ENCODE assay signal across 8 mouse cellular contexts in genomic region chr11:51800634-51801325, GRCm38 (mm10). TPM values are rescaled to one million over a fixed set of nuclear protein-coding genes. Genes with fewer than 3 reads are reported as not detected.
DNase-seq lines count a peak whose midpoint lies in the region; ATAC-seq and TF ChIP-seq lines count a peak whose summit lies in the region.

No protein-coding gene starts in this region.

- no peak overlapping the region for H3ac ChIP-seq in myocyte (ENCODE audit: control insufficient read depth, insufficient read length)

- H3K79me2 ChIP-seq in myocyte (ENCODE audit: control insufficient read depth, insufficient read depth), result no peaks in the 10 kb centered on the region

- H3K4me1 ChIP-seq in intestine, embryonic 15.5 days (replicated peaks), result peaks cover 9% of the 10 kb centered on the region
- peaks cover 4% of the 10 kb centered on the region for H3K4me1 ChIP-seq in intestine, embryonic 16.5 days (ENCODE audit: control insufficient read depth, insufficient read depth, low read length)
- peaks cover 21% of the 10 kb centered on the region for H3K4me1 ChIP-seq in heart, embryonic 12.5 days (replicated peaks)
- H3K4me1 ChIP-seq in hindbrain, embryonic 10.5 days (replicated peaks), result peaks cover 10% of the 10 kb centered on the region

- TF ChIP-seq POLR2A in myocyte (IDR thresholded peaks at IDR 0.05; ENCODE audit: insufficient read length, low read depth), result no peak

- H3K4me2 ChIP-seq in intestine, embryonic 15.5 days (replicated peaks), result peak overlapping the region; percentile 14; the same call in 1 of the 2 replicates
- no peak overlapping the region for H3K4me2 ChIP-seq in intestine, embryonic 16.5 days (ENCODE audit: low read depth, low read length)
- peak overlapping the region; percentile 47 for H3K4me2 ChIP-seq in heart, embryonic 12.5 days
- peak overlapping the region; percentile 65 for H3K4me2 ChIP-seq in myocyte (ENCODE audit: low read depth)

- DNase-seq in NIH3T3 (ENCODE audit: low read depth), result peak; percentile 45
- no peak for DNase-seq in retina, embryonic 14.5 days (ENCODE audit: low spot score)
- DNase-seq in adrenal gland, postnatal 14 days, result no peak
- no peak for DNase-seq in hindbrain, embryonic 10.5 days (ENCODE audit: low spot score)

- no peaks in the 10 kb centered on the region for H3K9me3 ChIP-seq in intestine, embryonic 15.5 days
- H3K9me3 ChIP-seq in intestine, embryonic 16.5 days (ENCODE audit: control insufficient read depth, low read length), result no peaks in the 10 kb centered on the region
- no peaks in the 10 kb centered on the region for H3K9me3 ChIP-seq in heart, embryonic 12.5 days (replicated peaks)
- no peaks in the 10 kb centered on the region for H3K9me3 ChIP-seq in hindbrain, embryonic 10.5 days

- ATAC-seq in intestine, embryonic 15.5 days, result no peak
- ATAC-seq in intestine, embryonic 16.5 days, result no peak
- no peak for ATAC-seq in heart, embryonic 12.5 days (ENCODE audit: insufficient number of reproducible peaks, low FRiP score)

- H3K27me3 ChIP-seq in intestine, embryonic 15.5 days (replicated peaks), result no peaks in the 10 kb centered on the region
- H3K27me3 ChIP-seq in intestine, embryonic 16.5 days (replicated peaks; ENCODE audit: control insufficient read depth, insufficient read depth, low read length), result no peaks in the 10 kb centered on the region
- no peaks in the 10 kb centered on the region for H3K27me3 ChIP-seq in heart, embryonic 12.5 days (replicated peaks)
- H3K27me3 ChIP-seq in myocyte (ENCODE audit: control insufficient read depth, insufficient read depth, insufficient read length), result no peaks in the 10 kb centered on the region
- no peaks in the 10 kb centered on the region for H3K27me3 ChIP-seq in hindbrain, embryonic 10.5 days (ENCODE audit: insufficient read depth, poor library complexity, severe bottlenecking)

- H3K36me3 ChIP-seq in intestine, embryonic 15.5 days, result no peaks in the 10 kb centered on the region
- no peaks in the 10 kb centered on the region for H3K36me3 ChIP-seq in intestine, embryonic 16.5 days (ENCODE audit: control insufficient read depth, insufficient read depth, low read length)
- no peaks in the 10 kb centered on the region for H3K36me3 ChIP-seq in heart, embryonic 12.5 days
- no peaks in the 10 kb centered on the region for H3K36me3 ChIP-seq in myocyte (ENCODE audit: control insufficient read depth, insufficient read depth)
- H3K36me3 ChIP-seq in hindbrain, embryonic 10.5 days, result no peaks in the 10 kb centered on the region

- no peak overlapping the region for H3K27ac ChIP-seq in intestine, embryonic 15.5 days
- no peak overlapping the region for H3K27ac ChIP-seq in intestine, embryonic 16.5 days (ENCODE audit: low read length)
- H3K27ac ChIP-seq in heart, embryonic 12.5 days (ENCODE audit: poor library complexity, severe bottlenecking), result peak overlapping the region; percentile 80
- H3K27ac ChIP-seq in hindbrain, embryonic 10.5 days, result no peak overlapping the region

- H3K4me3 ChIP-seq in intestine, embryonic 15.5 days (replicated peaks), result no peak overlapping the region
- no peak overlapping the region for H3K4me3 ChIP-seq in intestine, embryonic 16.5 days (ENCODE audit: low read length)
- no peak overlapping the region for H3K4me3 ChIP-seq in heart, embryonic 12.5 days
- H3K4me3 ChIP-seq in myocyte, result no peak overlapping the region
- H3K4me3 ChIP-seq in hindbrain, embryonic 10.5 days, result no peak overlapping the region

- WGBS in intestine, embryonic 15.5 days, result 32% methylated on average over 8 of the region's 8 CpGs
- WGBS in intestine, embryonic 16.5 days, result 22% methylated on average over 7 of the region's 8 CpGs
- 26% methylated on average over 8 of the region's 8 CpGs for WGBS in heart, embryonic 12.5 days
- 48% methylated on average over 8 of the region's 8 CpGs for WGBS in hindbrain, embryonic 10.5 days

- H3K9ac ChIP-seq in intestine, embryonic 15.5 days, result no peak overlapping the region
- no peak overlapping the region; the same call in 1 of the 2 replicates for H3K9ac ChIP-seq in intestine, embryonic 16.5 days (ENCODE audit: low read depth, low read length)
- H3K9ac ChIP-seq in heart, embryonic 12.5 days, result no peak overlapping the region

TF ChIP-seq in myocyte, 11 proteins besides CTCF, POLR2A, EP300 and RAD21:
- TF ChIP-seq POLR2AphosphoS2 (IDR thresholded peaks at IDR 0.05; ENCODE audit: insufficient read length, low read depth), result no peak
- TF ChIP-seq MYOG (IDR thresholded peaks at IDR 0.05; ENCODE audit: control insufficient read depth in 1 of 3, insufficient read depth in 1 of 3, insufficient read length in 2 of 3, low read depth in 2 of 3), result no peak
- no peak for TF ChIP-seq CEBPB (IDR thresholded peaks at IDR 0.05; ENCODE audit: insufficient read depth, poor library complexity, severe bottlenecking)
- no peak for TF ChIP-seq TCF3 (IDR thresholded peaks at IDR 0.05; ENCODE audit: insufficient read length, low read depth)
- no peak for TF ChIP-seq MAX (IDR thresholded peaks at IDR 0.05; ENCODE audit: low read depth)
- TF ChIP-seq SRF (IDR thresholded peaks at IDR 0.05; ENCODE audit: control insufficient read depth, insufficient read length, low read depth), result no peak
- no peak for TF ChIP-seq E2F4 (IDR thresholded peaks at IDR 0.05; ENCODE audit: insufficient read depth)
- TF ChIP-seq USF1 (IDR thresholded peaks at IDR 0.05; ENCODE audit: low read depth), result no peak
- no peak for TF ChIP-seq REST (IDR thresholded peaks at IDR 0.05; ENCODE audit: insufficient read depth, insufficient read length)
- no peak for TF ChIP-seq TCF12 (IDR thresholded peaks at IDR 0.05; ENCODE audit: insufficient read depth, poor library complexity, severe bottlenecking)
- TF ChIP-seq MYOD1 (IDR thresholded peaks at IDR 0.05; ENCODE audit: control insufficient read depth in 1 of 3, insufficient read length in 2 of 3, low read depth in 2 of 3), result no peak

RNA-seq across cellular contexts. Expression of gene Sar1b, which starts 37.3 kb away (rescaled TPM):
- 168 and 171 TPM in 2 replicates for polyA plus RNA-seq in intestine, embryonic 15.5 days (2015; fragmentation: Nextera tagmentation; extraction: Ambion mirVana)
- 218 and 226 TPM in 2 replicates for polyA plus RNA-seq in intestine, embryonic 16.5 days (2015; fragmentation: Nextera tagmentation; extraction: Ambion mirVana)
- 123 and 127 TPM in 2 replicates for polyA plus RNA-seq in heart, embryonic 12.5 days (2016; fragmentation: Nextera tagmentation; extraction: Ambion mirVana)
- polyA plus RNA-seq in myocyte (2012; fragmentation: generic; extraction: Trizol), result 61.7 TPM
- 95.1 and 99.2 TPM in 2 replicates for total RNA-seq in adrenal gland, postnatal 14 days (2021)
- 117 and 135 TPM in 2 replicates for polyA plus RNA-seq in hindbrain, embryonic 10.5 days (2016; fragmentation: Nextera tagmentation; extraction: Ambion mirVana)

RNA-seq across cellular contexts. Expression of gene Sec24a, which starts 37.3 kb away (rescaled TPM):
- polyA plus RNA-seq in intestine, embryonic 15.5 days (2015; fragmentation: Nextera tagmentation; extraction: Ambion mirVana), result 20.1 and 20.8 TPM in 2 replicates
- polyA plus RNA-seq in intestine, embryonic 16.5 days (2015; fragmentation: Nextera tagmentation; extraction: Ambion mirVana), result 21.2 and 27.6 TPM in 2 replicates
- polyA plus RNA-seq in heart, embryonic 12.5 days (2016; fragmentation: Nextera tagmentation; extraction: Ambion mirVana), result 14.6 and 15.2 TPM in 2 replicates
- 6.9 TPM for polyA plus RNA-seq in myocyte (2012; fragmentation: generic; extraction: Trizol)
- total RNA-seq in adrenal gland, postnatal 14 days (2021), result 31.7 and 37.9 TPM in 2 replicates
- polyA plus RNA-seq in hindbrain, embryonic 10.5 days (2016; fragmentation: Nextera tagmentation; extraction: Ambion mirVana), result 12.5 and 13.3 TPM in 2 replicates

RNA-seq across cellular contexts. Expression of gene Jade2, which starts 56.7 kb away (rescaled TPM):
- 1.3 and 1.4 TPM in 2 replicates for polyA plus RNA-seq in intestine, embryonic 15.5 days (2015; fragmentation: Nextera tagmentation; extraction: Ambion mirVana)
- 1.3 and 1.5 TPM in 2 replicates for polyA plus RNA-seq in intestine, embryonic 16.5 days (2015; fragmentation: Nextera tagmentation; extraction: Ambion mirVana)
- 0.57 and 0.81 TPM in 2 replicates for polyA plus RNA-seq in heart, embryonic 12.5 days (2016; fragmentation: Nextera tagmentation; extraction: Ambion mirVana)
- polyA plus RNA-seq in myocyte (2012; fragmentation: generic; extraction: Trizol), result 2.6 TPM
- total RNA-seq in adrenal gland, postnatal 14 days (2021), result 11.9 and 15.1 TPM in 2 replicates
- 0.35 and 0.39 TPM in 2 replicates for polyA plus RNA-seq in hindbrain, embryonic 10.5 days (2016; fragmentation: Nextera tagmentation; extraction: Ambion mirVana)
